Mouse (Mus musculus) left cerebral cortex, postnatal 36 days (tissue): Measurements from ENCODE around the gene Lpar4. TPM values are rescaled to one million over a fixed set of nuclear protein-coding genes. Genes with fewer than 3 reads are reported as not detected.

Experiments used
- DNase-seq, 2 experiments: peaks; one replicate each; pipeline ENCODE4 v3.0.0; 2021 to 2022; ENCODE audit warnings: low spot score in 2 of 2, mixed read lengths in 1 of 2
- intact Hi-C: fragments of 180-260 bp; cut with DNase I; formaldehyde crosslinking; loops from one replicate; pipeline ENCODE4 v1.15.1; 2025
- total RNA-seq, 2 experiments: library from RNA; stranded (reverse); gene quantifications; 2 replicates each; pipeline ENCODE4 v1.2.3; 2021

Lpar4 gene
- under 1 TPM; 0.76 to 0.77 TPM for total RNA-seq

DNA sequence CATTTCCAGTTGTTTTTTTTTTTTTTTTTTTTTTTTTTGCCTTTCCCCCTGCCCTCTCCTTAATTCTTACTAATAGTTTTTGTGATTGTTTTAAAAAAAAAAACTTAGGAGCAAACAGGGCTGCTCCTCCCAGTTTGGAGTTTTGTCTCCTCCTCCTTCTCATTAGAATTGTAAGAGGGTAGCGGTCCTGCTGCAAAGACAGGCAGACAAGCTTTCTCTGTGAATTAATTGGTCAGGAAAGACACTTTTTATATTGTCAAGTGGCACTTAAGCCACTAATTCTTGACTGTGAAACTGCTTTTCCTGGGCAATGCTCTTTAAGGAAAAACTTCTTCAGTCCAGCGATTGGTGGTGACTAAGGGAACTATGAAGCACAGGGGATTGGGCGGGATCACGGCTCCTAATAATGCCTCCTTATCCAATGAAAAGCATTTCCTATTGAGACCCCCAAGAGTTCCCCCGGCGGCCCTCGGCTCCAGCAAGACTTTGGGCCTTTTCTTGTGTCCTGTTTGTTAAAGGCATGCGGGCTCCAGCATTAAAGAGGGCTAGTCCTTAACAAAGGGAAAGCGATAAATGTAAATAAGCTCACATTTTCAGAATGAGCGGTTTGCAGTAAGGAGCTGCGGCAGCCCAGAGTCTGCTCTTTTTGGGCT, at the start of gene Lpar4:
Gene Lpar4 (plus strand): TSS at position 451 of the 653 bp plus-strand sequence.
- DNase-seq: peak in 1 of 2 experiments; percentile 2

DNA sequence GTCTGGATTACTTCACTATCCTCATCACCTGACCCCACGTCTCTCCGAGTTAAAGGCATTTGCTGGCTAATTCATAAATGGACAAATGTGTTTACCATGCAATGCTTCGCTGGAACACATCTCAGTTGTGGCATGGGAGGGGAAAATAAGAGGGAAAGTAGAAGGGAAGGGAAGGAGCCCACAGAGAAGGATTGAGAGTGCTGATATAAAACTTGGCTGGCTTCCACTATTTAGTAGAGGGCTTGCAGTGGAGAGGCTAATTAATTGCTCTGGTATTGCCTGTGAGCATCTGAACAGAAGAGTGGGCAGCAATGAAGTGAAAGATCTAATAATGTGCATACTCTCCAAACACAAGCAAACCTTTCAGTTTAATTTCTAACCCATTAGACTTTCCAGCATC, 49.0 kb upstream of the Lpar4 start:
- no peak for DNase-seq
- intact Hi-C loops: no loop called here

More for the DNA sequence above, at the start of gene Lpar4:
- intact Hi-C loops: no loop called here

DNA sequence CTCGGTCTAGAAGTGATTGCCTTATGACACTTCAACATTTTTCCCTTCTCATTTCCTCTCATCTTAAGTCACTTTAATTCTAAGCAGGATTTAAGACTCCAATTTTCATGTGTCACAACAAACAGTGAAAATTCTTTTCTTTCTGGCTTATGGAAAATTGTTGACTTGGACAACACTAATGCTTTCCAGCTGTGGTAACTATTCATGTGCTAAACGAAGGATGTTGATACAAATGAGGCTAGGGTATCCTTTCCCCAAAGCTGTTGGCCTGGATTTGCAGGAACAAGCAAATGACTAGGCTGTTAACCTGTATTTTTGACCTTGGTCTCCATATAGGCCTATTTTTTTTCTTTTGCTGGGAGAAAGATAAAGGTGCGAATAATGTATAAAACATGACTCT, 48.5 kb upstream of the Lpar4 start:
- intact Hi-C loops: no loop called here

DNA sequence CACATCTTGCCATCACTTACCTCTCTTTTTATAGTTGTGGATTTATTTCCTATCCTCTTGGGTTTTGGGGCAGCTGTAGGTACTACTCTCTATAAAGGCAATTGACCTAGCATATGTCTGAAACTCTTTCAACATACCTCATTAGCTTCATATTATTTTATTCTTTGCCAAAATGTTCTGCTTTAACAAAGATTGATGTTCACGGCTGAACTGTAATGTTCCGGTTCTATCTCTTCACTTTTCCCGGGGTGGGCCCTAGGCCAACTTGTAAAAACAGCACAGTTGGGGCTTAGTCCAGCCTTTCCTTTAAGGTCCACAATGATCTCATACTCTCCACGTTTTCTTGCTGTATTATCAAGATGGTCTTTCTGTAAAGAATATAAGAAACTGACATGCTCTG, 48.1 kb upstream of the Lpar4 start:
- intact Hi-C loops: no loop called here
- no peak for DNase-seq

More for the DNA sequence above, 48.5 kb upstream of the Lpar4 start:
- DNase-seq: no peak

DNA sequence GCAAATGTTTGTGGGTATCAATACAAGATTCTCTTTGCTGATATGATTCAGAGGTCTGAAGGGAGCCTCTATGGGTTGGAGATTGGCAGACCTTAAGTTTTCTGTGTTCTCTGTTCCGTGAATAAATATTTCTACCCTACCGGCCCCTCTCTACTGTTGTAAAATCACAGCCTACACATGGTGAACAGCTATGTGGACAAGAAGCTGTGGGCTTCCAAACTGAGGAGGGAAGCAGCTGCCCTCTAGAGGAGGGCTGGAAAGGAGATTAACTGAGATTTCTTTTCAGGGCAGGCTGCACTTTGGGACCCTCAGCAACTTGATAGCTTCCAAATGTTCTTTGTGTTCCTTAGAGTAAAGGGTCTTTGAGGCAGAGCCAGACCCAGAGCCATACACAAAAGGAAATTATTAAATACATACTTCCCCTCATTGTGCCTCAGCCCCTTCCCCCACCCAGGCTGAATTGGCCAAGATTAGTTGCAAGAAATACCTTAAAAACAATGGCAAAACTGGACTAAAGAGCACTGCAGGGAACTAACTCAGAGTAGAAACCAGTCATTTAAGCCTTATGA, 22.6 kb upstream of the Lpar4 start:
- intact Hi-C loops: no loop called here
- no peak for DNase-seq

DNA sequence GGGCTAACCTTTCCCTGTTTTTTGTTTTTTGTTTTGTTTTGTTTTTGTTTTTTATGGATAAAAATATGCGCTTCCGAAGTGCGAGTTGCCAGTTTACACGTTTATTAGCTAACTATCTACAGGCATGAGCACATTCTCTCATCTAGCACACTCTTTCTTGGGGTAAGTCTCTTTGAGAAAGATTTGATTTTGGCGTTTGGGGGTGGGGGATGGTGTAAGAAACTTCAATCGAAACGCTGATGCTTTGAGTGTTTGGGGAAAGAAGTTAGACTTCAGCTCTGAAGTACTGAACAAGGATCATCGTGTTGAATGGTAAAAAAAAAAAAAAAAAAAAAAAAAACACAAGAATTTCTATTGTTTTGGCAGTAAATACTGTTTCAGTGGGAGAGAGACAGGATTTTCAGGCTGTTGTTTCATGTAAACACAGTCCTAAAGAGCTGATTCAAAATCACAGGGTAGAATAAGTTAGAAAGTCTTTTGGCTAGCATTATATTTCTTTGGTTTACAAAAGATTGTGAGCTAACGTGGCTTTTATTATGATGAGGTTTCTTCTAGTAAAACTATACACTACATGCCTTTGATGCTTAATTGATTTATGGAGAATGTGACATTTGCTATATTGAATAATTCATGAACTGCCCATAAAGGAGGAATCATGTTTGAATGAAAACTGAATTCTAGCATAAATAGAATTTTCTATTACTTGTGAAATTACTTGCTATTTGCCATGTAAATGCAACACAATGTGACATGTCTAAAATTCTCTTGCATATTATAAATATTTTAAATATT, 599 bp downstream of the Lpar4 start:
- DNase-seq: no peak
- intact Hi-C loops: no loop called here

DNA sequence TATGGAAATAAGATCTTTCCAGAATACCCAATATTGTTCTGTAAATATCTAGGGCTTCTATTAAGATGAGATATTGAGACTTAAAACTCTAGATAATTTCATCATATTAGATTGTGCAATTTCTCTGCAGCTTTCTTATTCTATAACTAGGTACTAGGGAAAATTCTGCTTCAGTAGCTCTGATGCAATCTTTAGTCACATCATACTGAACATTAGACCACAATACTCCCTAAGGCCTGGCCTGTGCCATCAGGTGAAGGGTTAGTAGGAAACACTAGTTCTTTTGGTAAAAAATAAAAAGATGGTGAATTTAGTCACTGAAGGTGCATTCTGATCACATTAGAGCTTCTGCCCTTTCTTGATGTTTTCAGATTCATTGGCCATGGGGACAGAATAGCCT, 4.1 kb downstream of the Lpar4 start:
- intact Hi-C loops: no loop called here

DNA sequence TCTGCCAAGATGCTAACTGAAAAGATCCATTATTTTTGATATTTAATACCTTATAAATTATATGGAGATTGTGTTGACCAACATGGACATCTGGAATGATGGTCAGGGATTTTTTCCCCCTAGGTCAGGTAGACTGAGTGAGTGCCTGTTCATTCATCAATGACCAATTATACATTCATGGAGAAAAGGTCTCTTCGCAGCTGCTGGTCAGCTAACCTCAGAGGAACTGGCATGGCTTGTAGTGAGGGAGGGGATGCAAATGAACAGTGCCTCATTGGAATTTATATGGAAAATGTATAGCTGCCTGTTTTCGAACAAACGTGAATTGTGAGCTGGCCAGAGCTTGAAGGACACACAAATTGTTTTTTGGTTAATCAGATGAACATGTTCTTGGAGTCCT, 18.9 kb downstream of the Lpar4 start:
- intact Hi-C loops: no loop called here

More for the DNA sequence above, 4.1 kb downstream of the Lpar4 start:
- DNase-seq: no peak

DNA sequence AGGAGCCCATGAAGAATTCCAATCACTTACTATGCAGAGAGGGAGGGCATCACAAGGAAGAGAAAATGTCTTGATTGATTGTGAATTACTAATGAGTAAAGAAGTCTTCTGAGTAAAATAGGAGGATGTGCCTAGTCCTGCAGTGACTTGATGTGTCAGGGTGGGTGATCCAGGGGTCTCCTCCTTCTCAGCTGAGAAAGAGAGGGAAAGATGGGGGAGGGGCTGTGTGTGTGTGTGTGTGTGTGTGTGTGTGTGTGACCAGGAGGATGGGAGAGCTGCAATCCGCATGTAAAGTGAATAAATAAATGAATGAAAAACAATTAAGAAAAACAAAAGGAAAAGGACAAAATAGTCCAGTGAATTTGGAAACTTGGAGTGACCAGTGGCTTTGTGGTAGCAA, 30.1 kb downstream of the Lpar4 start:
- intact Hi-C loops: no loop called here
- DNase-seq: no peak

More for the DNA sequence above, 18.9 kb downstream of the Lpar4 start:
- no peak for DNase-seq

DNA sequence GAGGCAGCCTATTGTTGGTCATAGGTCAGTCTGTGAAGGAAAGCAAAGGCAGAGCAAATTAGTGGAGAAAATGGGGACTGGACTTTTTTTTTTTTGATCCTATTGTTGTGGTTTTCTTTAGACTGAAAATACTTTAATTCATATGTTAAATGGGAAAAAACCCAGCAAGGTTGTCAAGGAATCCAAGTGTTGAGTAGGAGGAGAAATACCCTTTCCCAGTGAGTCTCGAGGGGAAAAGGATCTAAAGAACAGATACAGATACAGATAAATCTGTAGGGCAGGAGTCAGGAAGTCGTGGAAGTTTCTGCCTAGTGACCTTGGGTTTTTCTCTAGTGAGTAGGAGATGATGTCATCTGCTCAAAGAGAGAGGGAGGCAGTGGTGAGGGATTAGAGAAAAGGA, 30.6 kb downstream of the Lpar4 start:
- intact Hi-C loops: no loop called here
- DNase-seq: no peak

DNA sequence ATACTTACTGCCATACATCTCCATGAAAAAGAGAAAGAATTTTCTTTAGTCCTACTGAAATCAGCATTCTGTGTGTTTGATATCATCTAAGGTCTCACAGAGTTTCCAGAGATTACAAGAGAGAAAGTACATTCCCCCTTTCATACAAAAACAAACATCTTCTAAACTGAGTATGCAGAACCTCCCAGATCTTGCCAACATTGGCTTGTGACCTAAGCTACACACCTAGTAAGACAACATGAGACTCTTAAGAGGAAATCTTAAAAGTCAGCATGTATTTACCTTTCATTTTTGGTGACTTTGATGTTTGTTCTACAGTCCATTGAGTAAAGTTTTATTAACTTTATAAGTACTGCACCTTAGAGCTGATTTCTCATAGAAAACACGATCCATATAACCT, 33.4 kb downstream of the Lpar4 start:
- intact Hi-C loops: no loop called here
- no peak for DNase-seq

DNA sequence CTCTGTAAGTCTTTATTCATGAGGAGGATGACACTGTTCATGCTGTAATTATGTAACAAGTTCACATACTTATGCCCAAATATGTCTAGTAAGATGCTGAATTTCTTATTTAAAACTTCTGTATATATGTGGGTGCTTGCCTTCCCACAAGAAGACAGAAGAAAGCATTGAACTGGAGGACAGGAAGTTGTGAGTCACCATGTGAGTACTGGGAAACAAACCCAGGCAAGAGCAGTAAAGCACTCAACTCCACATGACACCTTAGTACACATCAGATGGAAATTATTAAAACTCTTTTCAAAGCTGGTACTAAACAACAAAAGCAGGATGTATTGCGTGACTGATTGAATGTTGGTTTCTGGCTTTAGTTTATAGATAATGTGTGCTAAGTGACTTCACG, 41.8 kb downstream of the Lpar4 start:
- no peak for DNase-seq
- intact Hi-C loops: no loop called here

DNA sequence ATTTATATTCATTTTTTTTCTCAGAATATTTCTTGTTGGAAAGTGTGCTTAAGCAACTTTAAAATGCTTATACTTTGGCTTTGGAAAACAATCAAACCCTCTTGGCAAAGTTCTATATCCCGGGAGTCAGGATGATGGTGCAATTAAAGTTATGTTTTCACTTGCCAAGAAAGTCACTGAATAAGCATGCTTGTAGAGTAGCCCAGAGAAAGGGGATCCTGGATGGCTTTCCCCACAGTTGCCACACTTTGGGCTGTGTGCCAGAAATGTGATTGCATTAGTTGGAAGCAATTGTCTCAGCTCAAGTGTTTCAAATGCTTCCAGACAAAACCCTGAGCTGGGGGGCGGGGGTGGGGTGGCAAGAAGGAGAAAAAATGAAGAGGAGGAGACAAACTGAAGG, 43.9 kb downstream of the Lpar4 start:
- intact Hi-C loops: no loop called here
- DNase-seq: no peak

Other genes with a start within 250 kb of the Lpar4 start
- gene Rtl3, start 80.0 kb upstream of the Lpar4 start, total RNA-seq: not detected
- not detected for gene P2ry10, start 167.9 kb downstream of the Lpar4 start, total RNA-seq
- under 1 TPM; 0.30 to 0.79 TPM for gene P2ry10b, start 228.3 kb downstream of the Lpar4 start, total RNA-seq